Mouse (Mus musculus) hindbrain, embryonic 13.5 days (tissue): ENCODE results near the gene Skap2. TPM values are rescaled to one million over a fixed set of nuclear protein-coding genes. Genes with fewer than 3 reads are reported as not detected.

ENCODE experiments used
- ATAC-seq: fragments of 200-750 bp; cut with Nextera tagmentation; 2 replicates; pipeline ENCODE4 v1.8.0; 2017; ENCODE audit warnings: moderate TSS enrichment; ENCODE audit not compliant: low FRiP score
- H3K27ac ChIP-seq: fragments of 300-500 bp; sonication (generic); 2 replicates; pipeline ENCODE4 v1.5.1; 2015; ENCODE audit warnings: inconsistent platforms, mild to moderate bottlenecking, moderate library complexity
- H3K27me3 ChIP-seq: fragments of 300-500 bp; sonication (generic); 2 replicates; pipeline ENCODE4 v1.6.1; 2015; ENCODE audit warnings: mild to moderate bottlenecking, inconsistent platforms
- H3K36me3 ChIP-seq: fragments of 300-500 bp; sonication (generic); 2 replicates; pipeline ENCODE4 v1.6.1; 2015; ENCODE audit warnings: mild to moderate bottlenecking, inconsistent platforms
- H3K4me1 ChIP-seq: fragments of 300-500 bp; sonication (generic); replicated peaks from 2 replicates; pipeline ENCODE4 v1.6.1; 2015; ENCODE audit warnings: inconsistent platforms
- H3K4me2 ChIP-seq: fragments of 300-500 bp; sonication (generic); 2 replicates; pipeline ENCODE4 v1.6.1; 2015; ENCODE audit warnings: inconsistent platforms, mild to moderate bottlenecking, moderate library complexity
- H3K4me3 ChIP-seq: fragments of 300-500 bp; sonication (generic); 2 replicates; pipeline ENCODE4 v1.5.1; 2015; ENCODE audit warnings: mild to moderate bottlenecking, inconsistent platforms
- H3K9ac ChIP-seq: fragments of 300-500 bp; sonication (generic); 2 replicates; pipeline ENCODE4 v1.6.1; 2015; ENCODE audit warnings: mild to moderate bottlenecking, inconsistent platforms
- H3K9me3 ChIP-seq: fragments of 300-500 bp; sonication (generic); 2 replicates; pipeline ENCODE4 v1.6.1; 2016; ENCODE audit warnings: inconsistent platforms
- WGBS: fragments of 180-500 bp; shearing (Covaris S2); methylation state at CpG from one replicate; pipeline ENCODE4 v1.1.7; 2015; 5-methylcytosine and 5-hydroxymethylcytosine counted together
- polyA plus RNA-seq: library from polyadenylated mRNA; unstranded; fragments of >200 nt; fragmentation: Nextera tagmentation; extraction: Ambion mirVana; gene quantifications from 2 replicates; pipeline ENCODE4 v1.2.1, GENCODE M21; 2015

Gene Skap2
- polyA plus RNA-seq, 1 experiment from 2014 or later, result 35.6 TPM

DNA sequence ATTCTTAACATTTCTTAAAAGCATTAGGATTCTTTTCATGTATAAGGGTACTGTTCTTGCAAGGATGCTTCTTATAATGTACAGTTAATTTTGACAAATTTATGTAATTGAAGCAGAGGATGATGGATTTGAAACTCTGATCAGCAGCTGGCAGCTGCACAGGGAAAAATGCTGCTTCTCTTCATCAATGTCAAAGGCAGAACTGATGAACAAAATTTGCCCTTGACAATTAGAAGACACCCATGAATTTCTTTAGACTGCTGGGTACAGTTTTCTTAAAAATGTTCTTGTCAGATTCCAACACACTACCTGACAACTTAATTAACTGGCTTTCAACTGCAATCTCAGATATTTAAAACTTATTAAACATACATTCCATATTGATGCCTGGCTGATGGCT lies 103.9 kb downstream of the Skap2 start:
- ATAC-seq, result no peak
- H3K4me1 ChIP-seq, result peaks cover 4% of the 10 kb centered on the region; the same call in 1 of the 2 replicates
- H3K27ac ChIP-seq, result no peak overlapping the region
- H3K36me3 ChIP-seq, result no peaks in the 10 kb centered on the region
- H3K4me2 ChIP-seq, result no peak overlapping the region
- H3K27me3 ChIP-seq, result no peaks in the 10 kb centered on the region
- no peak overlapping the region for H3K9ac ChIP-seq
- no peak overlapping the region for H3K4me3 ChIP-seq
- H3K9me3 ChIP-seq, result no peaks in the 10 kb centered on the region

- Histone ChIP-seq H3K27ac (no peak overlapping the region; the same call in 1 of the 2 replicates), H3K9ac (no peak overlapping the region), H3K9me3 (no peaks in the 10 kb centered on the region), H3K4me1 (peaks cover 4% of the 10 kb centered on the region; the same call in 1 of the 2 replicates), H3K27me3 (no peaks in the 10 kb centered on the region), H3K4me3 (no peak overlapping the region), H3K4me2 (no peak overlapping the region), H3K36me3 (no peaks in the 10 kb centered on the region)
- 63% methylated on average over 4 of the region's 4 CpGs for WGBS
- ATAC-seq, result no peak
These were observed 106.7 kb downstream of the Skap2 start for GRCm38 (mm10) chr6:51905659-51906058.

- WGBS, result 80% methylated on average over 1 of the region's 1 CpGs
These were observed 110.8 kb downstream of the Skap2 start for GRCm38 (mm10) chr6:51901544-51901943.

DNA sequence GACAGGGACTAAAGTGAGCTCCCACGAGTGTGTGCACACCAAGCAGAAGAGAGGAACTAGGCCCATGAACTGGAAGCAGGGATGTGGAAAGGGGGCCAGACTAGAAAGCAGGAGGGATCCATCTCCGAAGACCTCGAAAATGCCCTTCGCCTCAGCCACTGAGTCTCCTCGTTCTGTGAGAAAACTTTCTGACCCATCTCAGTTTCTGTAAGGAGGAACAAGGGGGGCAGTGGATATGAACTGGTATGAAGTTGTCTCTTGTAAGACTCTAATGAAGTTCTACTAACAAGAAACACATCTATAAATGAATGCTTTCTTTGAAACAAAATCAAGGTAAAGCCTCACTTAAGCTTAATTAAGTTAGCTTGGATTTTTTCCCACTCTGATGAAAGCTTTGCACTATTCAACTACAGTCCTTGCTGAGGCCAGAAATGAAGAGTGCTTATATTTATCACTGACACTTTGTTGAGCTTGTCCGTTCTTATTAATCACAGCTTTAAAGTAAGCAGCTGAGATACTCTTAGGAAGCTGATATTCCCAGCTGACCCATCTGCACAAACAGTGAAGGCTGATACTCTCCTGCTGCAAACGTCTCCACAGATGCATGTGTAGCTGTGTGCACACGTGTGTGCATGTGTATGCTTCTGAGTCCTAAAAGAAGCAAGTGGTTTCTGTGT lies 113.9 kb downstream of the Skap2 start:
- H3K4me1 ChIP-seq, result no peaks in the 10 kb centered on the region
- no peaks in the 10 kb centered on the region for H3K9me3 ChIP-seq
- no peak overlapping the region for H3K27ac ChIP-seq
- 76% methylated on average over 8 of the region's 8 CpGs for WGBS
- no peaks in the 10 kb centered on the region for H3K27me3 ChIP-seq
- no peak for ATAC-seq
- H3K9ac ChIP-seq, result no peak overlapping the region
- H3K4me2 ChIP-seq, result no peak overlapping the region
- H3K4me3 ChIP-seq, result no peak overlapping the region
- no peaks in the 10 kb centered on the region for H3K36me3 ChIP-seq

More at GRCm38 (mm10) chr6:51901544-51901943, 110.8 kb downstream of the Skap2 start:
- no peak overlapping the region for H3K4me2 ChIP-seq
- peaks cover 4% of the 10 kb centered on the region; the same call in 1 of the 2 replicates for H3K4me1 ChIP-seq
- H3K4me3 ChIP-seq, result no peak overlapping the region
- H3K9ac ChIP-seq, result no peak overlapping the region
- no peaks in the 10 kb centered on the region for H3K27me3 ChIP-seq
- ATAC-seq, result no peak
- no peaks in the 10 kb centered on the region for H3K36me3 ChIP-seq
- H3K27ac ChIP-seq, result no peak overlapping the region
- no peaks in the 10 kb centered on the region for H3K9me3 ChIP-seq

DNA sequence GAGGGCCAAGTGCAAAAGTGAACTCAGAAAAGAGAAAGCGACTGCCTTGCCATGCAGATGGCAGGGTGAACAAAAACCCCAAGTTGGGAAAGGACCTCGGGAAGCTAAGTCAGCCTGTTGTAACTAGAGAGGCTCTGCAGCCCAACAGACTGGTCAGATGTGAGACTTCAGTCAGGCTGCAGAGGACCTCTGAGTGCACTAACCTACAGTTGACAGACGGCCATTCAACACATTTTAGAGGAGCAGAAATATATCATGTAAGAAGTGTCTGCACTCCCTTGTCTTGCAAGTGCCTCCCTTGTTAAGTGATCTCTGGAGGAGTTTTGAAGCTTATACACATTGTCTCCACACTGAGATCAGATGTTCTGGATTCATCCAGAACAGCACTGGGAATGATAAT lies 116.6 kb downstream of the Skap2 start:
- H3K4me1 ChIP-seq, result no peaks in the 10 kb centered on the region
- ATAC-seq, result no peak
- H3K27me3 ChIP-seq, result no peaks in the 10 kb centered on the region
- H3K36me3 ChIP-seq, result no peaks in the 10 kb centered on the region
- WGBS, result 88% methylated on average over 3 of the region's 3 CpGs
- H3K4me2 ChIP-seq, result no peak overlapping the region
- no peak overlapping the region for H3K9ac ChIP-seq
- no peak overlapping the region for H3K27ac ChIP-seq
- no peaks in the 10 kb centered on the region for H3K9me3 ChIP-seq
- no peak overlapping the region for H3K4me3 ChIP-seq

- no peak overlapping the region for H3K27ac ChIP-seq
These were observed 117.6 kb downstream of the Skap2 start for GRCm38 (mm10) chr6:51894717-51895116.

GRCm38 (mm10) chr6:51890356-51890755 lies 122.0 kb downstream of the Skap2 start:
- Histone ChIP-seq H3K4me2 (no peak overlapping the region), H3K36me3 (no peaks in the 10 kb centered on the region), H3K4me3 (no peak overlapping the region), H3K27me3 (no peaks in the 10 kb centered on the region), H3K9me3 (no peaks in the 10 kb centered on the region), H3K4me1 (no peaks in the 10 kb centered on the region), H3K27ac (no peak overlapping the region), H3K9ac (no peak overlapping the region)
- ATAC-seq, result no peak
- WGBS, result 82% methylated on average over 5 of the region's 5 CpGs

More at GRCm38 (mm10) chr6:51894717-51895116, 117.6 kb downstream of the Skap2 start:
- Histone ChIP-seq H3K27me3 (no peaks in the 10 kb centered on the region), H3K9ac (no peak overlapping the region), H3K4me1 (no peaks in the 10 kb centered on the region), H3K4me2 (no peak overlapping the region), H3K9me3 (no peaks in the 10 kb centered on the region), H3K36me3 (no peaks in the 10 kb centered on the region), H3K4me3 (no peak overlapping the region)
- no peak for ATAC-seq
- 98% methylated on average over 3 of the region's 3 CpGs for WGBS

DNA sequence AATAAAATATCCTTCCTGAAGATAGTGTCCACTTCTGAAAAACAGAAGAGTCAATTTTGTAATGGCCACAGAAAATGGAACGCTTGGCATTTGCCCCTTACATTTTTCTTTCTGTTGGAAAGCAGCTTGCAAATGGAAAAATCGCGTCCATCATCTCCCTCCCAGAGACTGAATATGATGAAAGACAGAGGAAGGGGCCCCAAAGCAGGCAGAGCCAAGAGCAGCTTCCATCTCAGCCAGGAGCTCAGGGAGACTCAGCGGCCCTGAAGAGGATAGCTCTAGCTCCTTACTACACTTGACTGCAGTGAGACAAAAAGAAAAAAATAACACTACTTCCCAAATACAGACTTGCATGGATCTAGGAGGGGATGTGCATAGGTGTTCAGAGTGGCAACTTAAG lies 122.5 kb downstream of the Skap2 start:
- WGBS, result 84% methylated on average over 4 of the region's 4 CpGs
- no peaks in the 10 kb centered on the region for H3K27me3 ChIP-seq
- ATAC-seq, result no peak

GRCm38 (mm10) chr6:51886902-51887431 lies 125.4 kb downstream of the Skap2 start:
- Histone ChIP-seq H3K36me3 (no peaks in the 10 kb centered on the region), H3K4me3 (no peak overlapping the region), H3K27ac (no peak overlapping the region), H3K9ac (no peak overlapping the region), H3K27me3 (no peaks in the 10 kb centered on the region), H3K9me3 (no peaks in the 10 kb centered on the region), H3K4me2 (no peak overlapping the region), H3K4me1 (peaks cover 13% of the 10 kb centered on the region)
- 65% methylated on average over 3 of the region's 3 CpGs for WGBS
- ATAC-seq, result no peak

More for the DNA sequence above, 122.5 kb downstream of the Skap2 start:
- Histone ChIP-seq H3K4me1 (no peaks in the 10 kb centered on the region), H3K4me3 (no peak overlapping the region), H3K9me3 (no peaks in the 10 kb centered on the region), H3K27ac (no peak overlapping the region), H3K9ac (no peak overlapping the region), H3K4me2 (no peak overlapping the region), H3K36me3 (no peaks in the 10 kb centered on the region)

DNA sequence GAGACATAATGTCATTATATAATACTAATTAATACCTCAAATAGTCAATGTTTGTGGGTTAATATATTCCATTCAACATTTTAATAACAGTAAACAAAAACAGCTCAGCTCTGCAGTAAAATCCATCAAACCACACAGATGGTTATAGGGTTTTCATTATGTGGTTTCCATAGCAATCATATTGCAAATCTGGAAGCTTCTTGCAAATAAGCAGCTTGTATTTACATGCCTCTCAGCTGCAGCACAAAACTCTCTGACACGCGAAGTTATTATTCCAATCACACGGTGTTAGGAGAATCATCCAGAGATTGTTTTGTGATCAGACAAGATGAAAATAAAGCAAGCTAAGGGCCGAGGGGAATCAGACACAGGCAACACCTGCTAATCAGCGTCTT lies 129.5 kb downstream of the Skap2 start:
- Histone ChIP-seq H3K9me3 (no peaks in the 10 kb centered on the region), H3K4me3 (no peak overlapping the region), H3K4me1 (peaks cover 32% of the 10 kb centered on the region), H3K4me2 (no peak overlapping the region), H3K27me3 (no peaks in the 10 kb centered on the region), H3K36me3 (no peaks in the 10 kb centered on the region), H3K9ac (no peak overlapping the region), H3K27ac (peak overlapping the region; percentile 18)
- 48% methylated on average over 5 of the region's 5 CpGs for WGBS
- ATAC-seq, result no peak

DNA sequence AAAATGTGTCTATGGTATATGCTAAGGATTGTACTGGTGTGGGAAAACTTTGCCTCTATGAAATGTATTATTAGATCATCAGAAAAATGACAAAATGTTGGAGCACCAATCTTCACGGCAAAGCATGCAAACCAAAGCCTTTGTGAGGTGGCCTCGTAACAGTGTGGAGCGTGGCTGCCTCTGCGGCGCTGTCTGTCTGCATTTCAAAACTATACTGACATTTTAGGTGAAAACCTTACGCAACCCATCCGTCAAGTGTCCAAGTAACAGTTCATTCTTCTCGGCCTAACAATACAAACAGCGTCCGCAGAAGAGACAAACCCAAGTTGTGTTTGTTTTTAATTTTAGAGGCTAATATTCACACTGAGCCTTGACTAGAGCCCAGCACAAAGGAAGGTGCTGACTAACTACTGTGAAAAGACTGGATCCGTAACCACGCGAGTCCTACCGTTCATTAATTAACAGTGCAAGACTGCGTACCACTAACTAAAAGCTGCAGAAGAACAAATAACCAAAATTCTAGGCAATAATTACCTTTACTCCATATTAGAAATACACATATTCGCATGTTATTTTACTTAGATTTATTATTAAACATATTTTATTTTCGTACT lies 130.0 kb downstream of the Skap2 start:
- no peak overlapping the region for H3K4me3 ChIP-seq

DNA sequence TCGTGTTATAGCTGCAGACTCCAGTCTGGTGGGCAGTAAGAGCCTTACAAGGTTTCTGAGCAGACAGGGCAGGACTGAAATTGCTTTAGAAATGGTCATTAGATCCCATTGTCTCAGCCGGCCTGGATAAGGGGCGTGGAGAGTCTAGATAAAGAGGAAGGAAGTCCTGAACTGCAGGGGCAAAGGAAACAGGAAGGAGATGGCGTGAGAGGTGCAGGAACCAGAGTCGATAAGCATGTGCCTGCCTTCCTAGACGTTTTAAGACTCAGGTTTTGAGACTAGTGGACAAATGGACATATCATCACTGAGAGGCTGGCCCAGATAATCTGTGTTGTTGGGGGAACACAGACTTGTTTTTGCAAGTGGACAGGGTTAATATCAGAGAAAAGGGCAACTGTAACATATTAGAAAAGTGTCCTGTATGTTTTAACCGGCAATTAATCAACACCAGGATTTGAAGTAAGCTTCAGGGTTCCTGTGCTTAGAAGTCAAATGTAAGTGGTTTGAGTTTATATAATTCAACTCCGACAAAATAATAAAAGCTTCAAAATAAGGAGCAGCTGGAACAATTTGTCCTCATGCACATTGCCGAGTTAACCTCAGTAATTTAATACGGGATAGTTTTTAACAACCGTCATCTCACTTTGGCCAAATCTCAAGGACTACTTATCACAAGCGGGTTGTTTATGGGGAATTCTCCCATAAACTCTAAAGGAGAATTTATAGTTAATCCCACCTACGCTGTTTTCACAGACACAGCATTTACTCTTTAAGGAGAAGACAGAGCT lies 131.0 kb downstream of the Skap2 start:
- Histone ChIP-seq H3K36me3 (no peaks in the 10 kb centered on the region), H3K9me3 (no peaks in the 10 kb centered on the region), H3K27ac (no peak overlapping the region), H3K9ac (no peak overlapping the region), H3K4me1 (peaks cover 41% of the 10 kb centered on the region), H3K27me3 (no peaks in the 10 kb centered on the region), H3K4me2 (no peak overlapping the region), H3K4me3 (no peak overlapping the region)
- 65% methylated on average over 13 of the region's 13 CpGs for WGBS
- ATAC-seq, result no peak

More for the DNA sequence above, 130.0 kb downstream of the Skap2 start:
- Histone ChIP-seq H3K9me3 (no peaks in the 10 kb centered on the region), H3K36me3 (no peaks in the 10 kb centered on the region), H3K4me1 (peaks cover 32% of the 10 kb centered on the region), H3K4me2 (no peak overlapping the region), H3K27me3 (no peaks in the 10 kb centered on the region), H3K9ac (no peak overlapping the region), H3K27ac (peak overlapping the region; percentile 14; the same call in 1 of the 2 replicates)
- 57% methylated on average over 17 of the region's 17 CpGs for WGBS
- ATAC-seq, result no peak
